Mouse (Mus musculus) adrenal gland, postnatal 4 days (tissue): ENCODE results near the gene Olfr968. TPM values are rescaled to one million over a fixed set of nuclear protein-coding genes. Genes with fewer than 3 reads are reported as not detected.

Source experiments
- DNase-seq, 2 experiments: peaks; one replicate each; pipeline ENCODE4 v3.0.0; 2021 to 2022; ENCODE audit warnings: low spot score in 2 of 2, mixed read lengths in 2 of 2
- long read RNA-seq, 2 experiments: library from polyadenylated mRNA; stranded (forward); transcript quantifications; one replicate each; pipeline ENCODE4 v2.0.0; 2021
- total RNA-seq, 2 experiments: library from RNA; stranded (reverse); gene quantifications; 2 replicates each; pipeline ENCODE4 v1.2.3; 2021

The Olfr968 gene
- not detected for total RNA-seq
- long read RNA-seq, experiment 1: 0 reads
- long read RNA-seq, experiment 2: 0 reads

DNA sequence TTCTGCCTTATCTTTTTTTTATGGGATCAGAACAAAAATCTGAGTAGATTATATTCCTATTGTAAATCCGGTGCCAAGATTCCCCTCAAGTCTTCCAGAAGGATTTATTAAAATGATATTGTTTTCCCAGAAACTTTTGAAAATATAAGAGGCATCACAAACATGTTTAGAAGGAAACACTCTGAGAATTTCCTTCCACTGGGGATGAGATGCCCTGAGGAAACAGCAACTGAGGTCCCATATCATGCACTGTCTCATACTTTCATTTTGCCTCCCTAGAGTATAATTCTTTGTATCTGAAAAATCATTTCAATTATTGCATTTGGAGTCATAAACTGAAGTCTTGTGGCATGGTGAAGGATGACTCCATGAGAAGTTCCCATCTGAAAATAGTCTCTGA lies at the start of gene Olfr968:
Olfr968 (minus strand) TSS at position 101 of the 400 bp plus-strand sequence.
- DNase-seq: no peak

DNA sequence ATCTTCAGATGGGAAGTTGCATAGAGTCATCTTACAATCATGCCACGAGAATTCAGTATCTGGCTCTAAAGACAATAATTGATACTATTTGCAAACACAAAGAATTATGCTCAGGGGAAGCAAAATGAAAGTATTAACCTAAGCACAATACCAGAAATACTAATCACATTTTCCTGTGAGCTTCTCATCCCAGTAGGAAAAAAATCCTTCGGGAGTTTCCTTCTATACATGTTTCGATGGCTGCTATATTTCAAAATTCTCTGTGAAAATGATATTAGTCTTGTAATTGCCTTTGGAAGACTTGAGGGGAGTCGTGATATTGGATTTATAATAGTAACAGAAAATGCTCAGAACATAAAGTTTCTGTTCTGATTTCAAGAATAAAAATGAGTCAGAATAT lies 25.5 kb upstream of the Olfr968 start, which contains the start of gene Olfr970:
Olfr970 (plus strand) TSS at position 301 of the 400 bp plus-strand sequence.
- DNase-seq: no peak

DNA sequence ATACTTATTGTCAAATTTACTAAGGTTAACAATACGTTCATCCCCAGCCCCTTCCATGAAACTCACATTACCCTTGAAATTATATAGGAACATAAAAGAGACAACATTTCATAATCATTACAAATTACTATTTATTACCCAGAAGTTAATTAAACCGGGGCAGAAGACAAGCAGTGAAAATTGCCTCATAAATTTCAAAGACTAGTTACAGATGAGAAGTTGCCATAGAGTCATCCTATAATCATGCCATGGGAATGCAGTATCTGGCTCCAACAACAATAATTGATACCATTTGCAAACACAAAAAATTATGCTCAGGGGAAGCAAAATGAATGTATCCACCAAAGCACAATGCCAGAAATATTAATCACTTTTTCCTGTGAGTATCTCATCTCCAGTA lies 7.5 kb upstream of the Olfr968 start, which contains the start of gene Olfr969:
Olfr969 (plus strand) TSS at position 388 of the 400 bp plus-strand sequence.
- no peak for DNase-seq

DNA sequence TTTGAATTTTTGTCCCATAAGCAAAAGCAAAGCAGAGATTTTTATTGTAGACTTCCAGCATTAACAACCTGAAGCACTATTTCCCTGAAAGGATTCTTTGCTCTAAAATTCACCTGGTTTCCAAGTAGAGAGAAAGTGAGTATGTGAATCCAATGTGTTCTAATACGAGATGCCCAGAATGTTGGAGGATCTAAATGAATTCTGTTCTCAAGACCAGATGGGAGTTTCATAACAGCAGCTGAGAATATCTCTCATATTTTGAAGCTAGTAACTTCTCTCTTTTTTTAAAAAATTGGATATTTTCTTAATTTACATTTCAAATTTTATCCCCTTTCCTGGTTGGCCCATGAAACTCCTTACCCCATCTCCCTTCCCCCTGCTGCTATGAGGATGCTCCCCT lies 36.6 kb downstream of the Olfr968 start:
- no peak for DNase-seq

DNA sequence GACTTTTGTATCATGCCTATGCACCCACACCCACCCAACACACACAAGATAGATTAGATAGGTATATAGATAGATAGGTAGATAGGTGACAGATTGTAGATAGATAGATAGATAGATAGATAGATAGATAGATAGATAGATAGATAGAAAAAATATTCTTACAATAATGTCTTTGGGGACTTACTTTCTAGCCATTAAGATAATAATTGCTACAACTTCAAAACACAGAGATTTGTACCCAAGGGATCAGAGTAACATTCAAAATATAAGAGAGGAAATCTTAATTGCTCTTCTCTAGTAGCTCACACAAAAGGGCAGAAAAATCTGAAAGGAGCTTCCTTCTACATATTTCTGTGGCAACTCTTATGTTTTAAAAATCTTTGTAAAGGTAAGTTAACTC lies 37.1 kb downstream of the Olfr968 start, which contains the start of gene Olfr967:
Olfr967 (plus strand) TSS at position 301 of the 400 bp plus-strand sequence.
- no peak for DNase-seq

DNA sequence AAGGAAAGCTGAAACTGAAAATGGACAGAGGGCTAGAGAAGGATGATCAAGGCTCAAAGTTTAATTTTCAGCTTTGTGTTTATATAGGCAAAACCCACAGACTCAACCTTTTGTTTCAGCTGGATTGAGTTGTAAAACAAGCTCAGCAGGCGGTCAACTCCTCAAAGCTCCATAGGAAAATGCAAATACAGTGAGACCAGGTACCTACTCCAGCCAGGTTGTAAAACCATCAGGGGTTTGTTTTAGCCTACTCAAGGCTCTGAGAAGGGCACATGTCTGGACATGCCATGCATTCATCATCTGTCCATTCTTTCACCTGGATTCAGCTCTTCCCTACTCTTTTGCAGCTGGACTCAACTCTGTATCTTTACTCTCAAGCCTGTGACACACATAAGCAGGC lies 42.3 kb downstream of the Olfr968 start:
- no peak for DNase-seq

DNA sequence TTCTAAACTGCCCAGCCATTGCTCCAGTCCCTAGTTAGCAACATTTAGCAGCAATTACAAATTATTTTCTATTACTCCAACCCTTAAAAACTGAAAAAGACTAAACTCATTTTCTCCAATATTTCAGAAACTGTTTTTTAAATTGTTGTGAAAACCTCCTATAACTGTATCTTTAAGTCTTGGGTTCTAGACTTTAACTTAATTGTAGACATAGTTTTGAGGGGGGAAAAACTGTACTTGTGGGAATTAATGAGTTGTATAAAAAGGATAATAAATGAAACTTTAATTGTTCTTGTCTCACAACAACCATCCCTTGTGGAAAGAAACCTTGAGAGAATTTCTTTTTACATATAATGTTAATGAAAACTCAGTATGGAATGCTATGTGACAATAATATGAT lies 52.4 kb downstream of the Olfr968 start, which contains the start of gene Olfr150:
Olfr150 (plus strand) TSS at position 301 of the 400 bp plus-strand sequence.
- no peak for DNase-seq

Other genes starting within 250 kb of the Olfr968 start
- not detected for gene Olfr958, start 229.2 kb downstream of the Olfr968 start, total RNA-seq
- not detected for gene Olfr959, start 207.7 kb downstream of the Olfr968 start, total RNA-seq
- 10 to 100 TPM; 38.8 to 48.6 TPM for gene AW551984, start 178.8 kb downstream of the Olfr968 start, total RNA-seq
- gene Olfr148, start 172.6 kb downstream of the Olfr968 start, total RNA-seq: not detected
- not detected for gene Olfr960, start 161.9 kb downstream of the Olfr968 start, total RNA-seq
- gene Olfr961, start 138.2 kb downstream of the Olfr968 start, total RNA-seq: not detected
- gene Olfr963, start 116.0 kb downstream of the Olfr968 start, total RNA-seq: not detected
- not detected for gene Olfr149, start 76.1 kb downstream of the Olfr968 start, total RNA-seq
- gene Olfr965, start 71.9 kb downstream of the Olfr968 start, total RNA-seq: not detected
- not detected for gene Olfr150, start 52.3 kb downstream of the Olfr968 start, total RNA-seq
- gene Olfr967, start 37.0 kb downstream of the Olfr968 start, total RNA-seq: not detected
- gene Olfr969, start 7.7 kb upstream of the Olfr968 start, total RNA-seq: not detected
- gene Olfr970, start 25.6 kb upstream of the Olfr968 start, total RNA-seq: not detected
- not detected for gene Olfr971, start 53.6 kb upstream of the Olfr968 start, total RNA-seq
- not detected for gene Olfr972, start 83.2 kb upstream of the Olfr968 start, total RNA-seq
- gene Olfr229, start 124.1 kb upstream of the Olfr968 start, total RNA-seq: not detected
- not detected for gene Olfr974, start 154.2 kb upstream of the Olfr968 start, total RNA-seq
- not detected for gene Olfr975, start 168.8 kb upstream of the Olfr968 start, total RNA-seq
- gene Olfr976, start 177.9 kb upstream of the Olfr968 start, total RNA-seq: not detected
- not detected for gene Olfr978, start 208.9 kb upstream of the Olfr968 start, total RNA-seq
- gene Olfr979, start 220.2 kb upstream of the Olfr968 start, total RNA-seq: not detected
- gene Olfr980, start 226.3 kb upstream of the Olfr968 start, total RNA-seq: not detected
- not detected for gene Olfr981, start 238.2 kb upstream of the Olfr968 start, total RNA-seq